Mouse (Mus musculus) ES-E14 (cell line): ENCODE measurements around the gene Col5a1. TPM values are rescaled to one million over a fixed set of nuclear protein-coding genes. Genes with fewer than 3 reads are reported as not detected.

Experiments
- DNase-seq: peaks from one replicate; pipeline ENCODE4 v3.0.0-alpha.2; 2013; ENCODE audit warnings: low read depth, low spot score
- H3K27ac ChIP-seq: 2 replicates; pipeline ENCODE4 v1.5.1; 2012; ENCODE audit warnings: low read depth, mild to moderate bottlenecking, low read length, moderate library complexity, mixed read lengths; ENCODE audit not compliant: poor library complexity, insufficient read depth, severe bottlenecking
- H3K36me3 ChIP-seq: 2 replicates; pipeline ENCODE4 v1.6.1; 2012; ENCODE audit warnings: mild to moderate bottlenecking, low read length, moderate library complexity, mixed read lengths; ENCODE audit not compliant: control insufficient read depth, poor library complexity, insufficient read depth, severe bottlenecking
- H3K4me1 ChIP-seq, 2 experiments: fragments of 150-350 bp in 1 of 2; sonication (generic) in 1 of 2; 2 replicates each; pipeline ENCODE4 v1.6.1; 2012; ENCODE audit warnings: low read length in 2 of 2, mild to moderate bottlenecking in 1 of 2, mixed read lengths in 1 of 2; ENCODE audit not compliant: control insufficient read depth in 2 of 2, insufficient read depth in 2 of 2, poor library complexity in 1 of 2
- H3K4me3 ChIP-seq, 2 experiments: fragments of 150-350 bp in 1 of 2; sonication (generic) in 1 of 2; 2 replicates each; pipeline ENCODE4 v1.5.1; 2012; ENCODE audit warnings: low read length in 2 of 2, low read depth in 1 of 2, mild to moderate bottlenecking in 1 of 2, mixed read lengths in 1 of 2; ENCODE audit not compliant: insufficient read depth in 1 of 2, poor library complexity in 1 of 2, severe bottlenecking in 1 of 2
- H3K9ac ChIP-seq: 2 replicates; pipeline ENCODE4 v1.6.1; 2012; ENCODE audit warnings: low read depth, mild to moderate bottlenecking, low read length, mixed read lengths; ENCODE audit not compliant: poor library complexity, insufficient read depth, severe bottlenecking
- H3K9me3 ChIP-seq: fragments of 150-350 bp; sonication (generic); 2 replicates; pipeline ENCODE4 v1.6.1; 2012; ENCODE audit warnings: low read depth, mild to moderate bottlenecking, low read length; ENCODE audit not compliant: control insufficient read depth, insufficient read depth
- CHD2 ChIP-seq: IDR thresholded peaks from 2 replicates; pipeline ENCODE4 v1.6.1; 2014; ENCODE audit warnings: mild to moderate bottlenecking, low read depth, low read length, inconsistent platforms
- HCFC1 ChIP-seq: IDR thresholded peaks from 2 replicates; pipeline ENCODE4 v1.6.1; 2012; ENCODE audit warnings: low read length, inconsistent platforms, borderline replicate concordance; ENCODE audit not compliant: insufficient read depth
- MAFK ChIP-seq: IDR thresholded peaks from 2 replicates; pipeline ENCODE4 v1.6.1; 2014; ENCODE audit warnings: mild to moderate bottlenecking, low read depth, low read length, inconsistent platforms; ENCODE audit not compliant: insufficient read depth
- ZC3H11A ChIP-seq: IDR thresholded peaks from 2 replicates; pipeline ENCODE4 v1.6.1; 2012; ENCODE audit warnings: low read depth, mild to moderate bottlenecking, inconsistent platforms, low read length, borderline replicate concordance
- ZNF384 ChIP-seq: IDR thresholded peaks from 2 replicates; pipeline ENCODE4 v1.6.1; 2012; ENCODE audit warnings: low read depth, low read length, inconsistent platforms
- in situ Hi-C, 2 experiments: fragments of 600-800 bp; cut with MboI; formaldehyde crosslinking; loops; one replicate each; pipeline ENCODE4 v1.15.1; 2025; ENCODE audit warnings: low sequenced_read_pairs in 2 of 2, inconsistent platforms in 1 of 2; ENCODE audit not compliant: unreplicated experiment in 2 of 2
- total RNA-seq: library from RNA; depleted of rRNA; stranded (reverse); fragments of 300-350 nt; gene quantifications from 2 replicates; pipeline ENCODE4 v1.2.3, GENCODE M21; 2012

Gene Col5a1
- total RNA-seq, 1 experiment: 42.3 TPM

- no peak for DNase-seq
- Histone ChIP-seq H3K9me3 (no peaks in the 10 kb centered on the region), H3K27ac (no peak overlapping the region), H3K4me3 (no peak overlapping the region), H3K9ac (no peak overlapping the region), H3K4me1 (no peaks in the 10 kb centered on the region), H3K36me3 (no peaks in the 10 kb centered on the region)
- in situ Hi-C loops: no loop called here
- TF ChIP-seq HCFC1 (no peak), MAFK (no peak), CHD2 (no peak), ZC3H11A (no peak), ZNF384 (no peak)
Measured at GRCm38 (mm10) chr2:27861576-27862238, 24.5 kb upstream of the Col5a1 start.

GRCm38 (mm10) chr2:27864491-27865365 is 21.5 kb upstream of the Col5a1 start:
- TF ChIP-seq HCFC1 (no peak), MAFK (no peak), ZC3H11A (no peak), CHD2 (no peak), ZNF384 (no peak)
- H3K4me1 ChIP-seq: no peaks in the 10 kb centered on the region
- no peak for DNase-seq
- in situ Hi-C loops: no loop called here
- no peak overlapping the region for H3K9ac ChIP-seq
- no peak overlapping the region for H3K4me3 ChIP-seq
- H3K27ac ChIP-seq: no peak overlapping the region
- H3K9me3 ChIP-seq: no peaks in the 10 kb centered on the region
- H3K36me3 ChIP-seq: no peaks in the 10 kb centered on the region

- TF ChIP-seq ZC3H11A (no peak), CHD2 (no peak), HCFC1 (no peak), ZNF384 (no peak), MAFK (no peak)
- H3K9me3 ChIP-seq: no peaks in the 10 kb centered on the region
- H3K4me1 ChIP-seq: no peaks in the 10 kb centered on the region
- in situ Hi-C loops: no loop called here
- no peak overlapping the region for H3K4me3 ChIP-seq
- no peaks in the 10 kb centered on the region for H3K36me3 ChIP-seq
- H3K9ac ChIP-seq: no peak overlapping the region
- H3K27ac ChIP-seq: no peak overlapping the region
- DNase-seq: no peak
Measured at GRCm38 (mm10) chr2:27870586-27870985, 15.6 kb upstream of the Col5a1 start.

- no peak overlapping the region for H3K4me3 ChIP-seq
- no peaks in the 10 kb centered on the region for H3K9me3 ChIP-seq
- H3K9ac ChIP-seq: no peak overlapping the region
- no peaks in the 10 kb centered on the region for H3K36me3 ChIP-seq
- H3K27ac ChIP-seq: no peak overlapping the region
- TF ChIP-seq HCFC1 (no peak), ZNF384 (no peak), ZC3H11A (no peak), CHD2 (no peak), MAFK (no peak)
- no peaks in the 10 kb centered on the region for H3K4me1 ChIP-seq
- in situ Hi-C loops: no loop called here
- DNase-seq: no peak
Measured at GRCm38 (mm10) chr2:27871056-27871455, 15.2 kb upstream of the Col5a1 start.
